Mouse (Mus musculus) heart, adult 2 months (tissue): ENCODE measurements around the gene Heatr4.

Experiments
- CTCF ChIP-seq: fragments of 200-600 bp; IDR thresholded peaks from 2 replicates; pipeline ENCODE4 v1.8.1; 2022; ENCODE audit warnings: antibody characterized with exemption, mild to moderate bottlenecking, moderate library complexity
- EP300 ChIP-seq: fragments of 200-500 bp; IDR thresholded peaks from 2 replicates; pipeline ENCODE4 v1.6.1; 2011; ENCODE audit warnings: low read depth, low read length, control low read depth; ENCODE audit not compliant: insufficient read depth

GRCm38 (mm10) chr12:83989378-83989777 is 4.7 kb upstream of the Heatr4 start:
- TF ChIP-seq EP300 (no peak), CTCF (peak; percentile 36)
